Mouse (Mus musculus): ENCODE measurements at regions not wholly inside any gene's neighbourhood (a gene's known extent, or its start where the extent isn't known, plus 50 kb on each side); places are given as distances from the start of the nearest gene placed in this dataset.

DNA sequence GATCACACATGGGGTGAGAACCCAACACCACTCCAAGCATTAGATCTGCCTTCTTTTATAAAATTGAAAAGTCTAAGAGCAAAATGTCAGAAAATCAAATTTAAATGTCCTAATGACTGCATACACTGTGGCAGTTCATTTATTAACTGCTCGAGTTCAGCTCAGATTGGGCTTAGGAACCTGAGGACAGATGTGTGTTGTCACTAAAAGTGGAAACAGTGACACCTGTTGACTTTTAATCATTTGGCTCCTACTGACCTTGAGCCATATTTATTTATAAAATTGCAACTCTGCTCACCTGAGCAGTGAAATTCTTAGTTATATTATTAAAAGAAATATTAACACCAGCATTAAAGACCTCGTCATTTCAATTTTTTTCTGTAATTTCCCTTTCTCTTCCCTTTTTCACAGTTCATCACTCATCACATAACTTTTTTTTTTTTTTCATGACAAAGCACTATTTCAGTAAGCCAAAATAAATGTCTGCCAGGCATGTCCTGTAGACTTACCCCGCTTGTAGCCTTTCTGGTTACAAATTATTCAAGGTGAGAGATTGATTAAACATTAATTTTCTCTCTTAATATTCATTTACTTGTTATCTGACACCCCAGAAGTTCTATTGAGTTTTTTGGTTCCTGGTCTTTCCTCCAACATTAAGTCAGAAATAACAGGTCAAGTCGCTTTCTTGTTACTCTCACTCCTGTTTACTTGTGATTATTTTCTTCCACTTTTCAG, 274.2 kb upstream of the Tet2 start:
- in situ Hi-C loops (cut with MboI, MseI): no loop called here

GRCm38 (mm10) chr3:133833739-133834391, 288.9 kb upstream of the Tet2 start:
- in situ Hi-C loops (cut with MboI, MseI): no loop called here

GRCm38 (mm10) chr3:133834459-133834858, 289.5 kb upstream of the Tet2 start:
- in situ Hi-C loops (cut with MboI, MseI): no loop called here

DNA sequence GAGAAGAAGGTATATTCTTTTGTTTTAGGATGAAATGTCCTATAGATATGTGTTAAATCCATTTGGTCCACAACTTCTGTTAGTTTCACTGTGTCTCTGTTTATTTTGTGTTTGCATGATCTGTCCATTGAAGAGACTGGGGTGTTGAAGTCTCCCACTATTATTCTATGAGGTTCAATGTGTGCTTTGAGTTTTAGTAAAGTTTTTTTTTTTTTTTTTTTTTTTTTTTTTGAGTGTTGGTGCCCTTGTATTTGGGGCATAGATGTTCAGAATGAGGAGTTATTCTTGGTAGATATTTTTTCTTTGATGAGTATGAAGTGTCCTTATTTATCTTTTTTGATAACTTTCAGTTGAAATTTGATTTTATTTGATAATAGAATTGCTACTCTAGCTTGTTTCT, 301.4 kb upstream of the Tet2 start:
- in situ Hi-C loops (cut with MboI, MseI): no loop called here

DNA sequence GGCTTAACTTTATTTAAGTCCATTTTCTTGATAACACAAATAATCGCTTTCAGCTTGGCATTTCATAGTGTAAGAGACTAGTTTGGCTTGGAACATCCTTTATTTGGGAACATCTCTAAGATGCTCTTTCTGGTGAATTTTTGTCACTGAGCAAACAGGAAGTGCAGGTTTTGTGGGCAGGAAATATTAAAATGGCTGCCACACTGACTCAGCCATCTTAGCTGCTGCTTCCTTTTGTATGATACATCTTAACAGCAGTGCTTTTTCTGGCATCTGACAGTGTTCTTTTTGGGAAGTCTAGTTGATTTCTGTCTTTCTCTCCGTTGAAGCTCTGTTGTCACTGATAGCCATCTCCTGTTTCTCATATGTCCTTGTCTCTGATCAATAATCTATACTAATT, 329.4 kb upstream of the Tet2 start:
- in situ Hi-C loops (cut with MboI, MseI): no loop called here

DNA sequence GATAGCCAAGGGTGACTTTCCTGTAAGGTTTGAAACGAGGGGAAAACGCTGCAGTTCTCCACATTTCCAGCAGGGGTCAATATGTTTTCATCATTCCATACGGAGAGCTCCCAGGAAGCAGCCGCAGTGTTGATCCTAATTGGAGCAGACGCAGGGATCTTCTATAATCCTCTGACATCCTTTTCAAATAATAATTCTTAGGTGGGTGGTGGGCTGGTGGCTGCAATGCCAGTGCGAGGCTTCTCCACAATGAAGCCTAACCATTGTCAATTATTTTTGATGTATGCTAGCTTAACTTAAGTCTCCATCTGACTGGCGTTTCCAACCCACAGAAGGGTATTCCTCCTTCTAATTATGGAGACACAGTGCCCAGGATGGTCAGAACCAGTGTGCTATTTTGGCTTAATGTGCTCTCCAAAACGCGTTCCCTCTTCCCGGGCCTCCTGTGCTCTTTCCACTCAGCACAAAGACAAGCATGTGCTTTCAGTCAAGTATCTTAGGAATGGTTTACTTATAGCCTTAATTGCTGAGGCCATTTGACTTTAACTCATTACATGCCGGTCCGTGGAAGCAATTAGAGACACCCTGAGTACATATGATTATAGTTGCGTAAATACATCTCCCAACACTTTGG, 331.6 kb upstream of the Tet2 start:
- in situ Hi-C loops (cut with MboI, MseI): no loop called here

GRCm38 (mm10) chr3:133877310-133877709, 332.4 kb upstream of the Tet2 start:
- in situ Hi-C loops (cut with MboI, MseI): no loop called here

DNA sequence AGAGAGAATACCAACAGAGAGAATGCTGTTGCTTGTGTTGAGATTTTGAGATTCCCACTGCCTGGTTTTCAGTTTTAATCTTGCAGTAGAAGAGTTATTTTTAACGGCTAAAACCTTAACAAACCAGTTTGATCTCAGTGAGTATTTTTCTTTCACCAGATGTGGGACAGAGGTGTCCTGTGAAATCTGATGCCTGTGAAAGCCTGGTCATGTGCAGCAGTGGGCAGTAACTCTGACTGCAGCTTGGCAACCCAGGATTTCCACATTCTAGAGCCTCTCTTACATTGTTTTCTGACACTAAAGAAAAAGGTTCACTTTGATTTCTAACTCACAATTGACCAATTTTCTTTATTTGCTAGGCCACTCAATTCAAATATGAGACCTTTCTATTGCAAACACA, 335.7 kb upstream of the Tet2 start:
- in situ Hi-C loops (cut with MboI, MseI): no loop called here

GRCm38 (mm10) chr3:133901931-133902330, 334.4 kb upstream of the Cxxc4 start:
- in situ Hi-C loops (cut with MboI, MseI): no loop called here

GRCm38 (mm10) chr3:133922200-133922599, 314.1 kb upstream of the Cxxc4 start:
- in situ Hi-C loops (cut with MboI, MseI): no loop called here

GRCm38 (mm10) chr3:133965322-133965721, 271.0 kb upstream of the Cxxc4 start:
- in situ Hi-C loops (cut with MboI, MseI): loop anchor here (10.0 kb wide), 1 partner anchor 739 kb away; no protein-coding TSS in a partner anchor

DNA sequence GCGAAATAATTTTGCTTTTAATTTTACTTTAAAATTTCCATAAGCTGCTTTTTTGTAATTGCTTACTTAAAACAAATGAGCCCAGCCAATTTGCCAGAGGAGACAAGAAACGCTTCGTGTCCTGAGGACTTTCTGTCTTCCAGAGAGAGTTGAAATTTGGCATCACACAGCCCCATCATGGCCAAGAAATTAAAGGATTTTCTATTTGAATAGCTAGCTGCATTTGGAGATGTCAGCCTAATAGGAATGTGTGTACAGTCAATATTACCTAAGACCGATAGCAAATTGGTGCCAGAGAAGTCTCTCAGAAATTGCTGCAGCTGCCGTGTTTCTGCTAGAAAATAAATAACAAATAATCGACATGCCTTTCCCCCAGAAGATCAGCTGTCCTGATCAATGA, 268.1 kb upstream of the Cxxc4 start:
- in situ Hi-C loops (cut with MboI, MseI): loop anchor here (10.0 kb wide), 1 partner anchor 737 kb away; no protein-coding TSS in a partner anchor

DNA sequence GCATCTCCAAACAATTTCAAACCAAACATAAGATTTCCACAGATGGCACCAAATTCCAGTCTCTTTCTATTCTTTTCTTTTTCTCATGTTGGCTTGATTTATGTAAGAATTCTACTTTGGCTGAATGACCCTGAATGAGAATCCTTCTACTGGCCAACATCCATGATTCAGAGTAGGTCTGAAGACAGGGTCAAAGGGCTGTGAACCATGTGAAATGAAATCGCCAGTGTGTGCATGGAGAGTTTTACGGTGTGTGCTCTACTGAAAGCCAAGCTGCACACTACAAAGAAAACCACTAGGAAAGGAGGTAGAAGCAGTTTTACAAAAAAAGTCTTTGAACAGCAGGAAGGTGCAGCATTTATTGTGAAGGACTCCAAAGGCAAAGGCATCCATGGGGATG, 263.5 kb upstream of the Cxxc4 start:
- in situ Hi-C loops (cut with MboI, MseI): no loop called here

- in situ Hi-C loops (cut with MboI, MseI): no loop called here
Measured at GRCm38 (mm10) chr3:133987681-133988080, 248.6 kb upstream of the Cxxc4 start.

- in situ Hi-C loops (cut with MboI, MseI): no loop called here
Measured at GRCm38 (mm10) chr3:133993971-133994370, 242.3 kb upstream of the Cxxc4 start.

DNA sequence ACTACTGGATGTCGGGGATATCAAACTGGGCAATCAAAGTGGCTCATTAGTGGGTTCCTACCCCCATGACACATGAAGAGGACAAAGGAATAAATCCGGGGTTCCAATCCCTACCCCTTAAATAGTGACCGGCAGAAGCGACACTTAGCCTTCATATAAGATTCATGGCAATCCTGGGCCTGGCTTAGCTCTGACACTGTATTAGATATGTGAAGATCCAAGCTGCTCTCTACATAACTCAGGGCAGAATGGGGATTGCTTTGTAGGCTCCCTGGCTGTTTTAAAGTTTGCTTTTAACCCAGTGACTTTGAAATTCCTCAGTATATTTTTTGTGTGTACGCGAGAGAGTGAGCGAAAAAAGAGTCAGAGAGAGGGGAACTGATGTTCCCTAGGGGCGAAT, 236.3 kb upstream of the Cxxc4 start:
- in situ Hi-C loops (cut with MboI, MseI): no loop called here

DNA sequence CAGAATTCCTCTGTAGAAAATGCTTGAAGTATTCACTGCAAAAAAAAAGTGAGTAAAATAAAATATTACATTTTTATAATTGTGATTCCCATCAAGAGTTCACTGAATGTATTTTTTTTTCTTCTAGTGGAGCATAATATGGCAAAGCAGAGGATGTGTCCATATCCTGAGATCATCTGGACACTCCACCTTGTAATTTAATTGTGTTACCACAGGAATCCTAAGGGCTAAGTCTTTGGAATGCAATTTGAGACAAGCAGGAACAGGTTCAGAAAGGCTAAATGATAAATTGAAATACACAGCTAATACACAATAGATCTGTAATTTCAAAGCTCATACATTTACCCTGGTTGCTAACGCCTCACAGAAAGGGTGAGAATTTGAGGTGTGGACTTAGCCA, 235.7 kb upstream of the Cxxc4 start:
- in situ Hi-C loops (cut with MboI, MseI): no loop called here

GRCm38 (mm10) chr3:134014805-134015204, 221.5 kb upstream of the Cxxc4 start:
- in situ Hi-C loops (cut with MboI, MseI): loop anchor here (10.0 kb wide), 1 partner anchor 1040 kb away; no protein-coding TSS in a partner anchor

- in situ Hi-C loops (cut with MboI, MseI): loop anchor here (10.0 kb wide), 1 partner anchor 1039 kb away; no protein-coding TSS in a partner anchor
Measured at GRCm38 (mm10) chr3:134015412-134015811, 220.9 kb upstream of the Cxxc4 start.

DNA sequence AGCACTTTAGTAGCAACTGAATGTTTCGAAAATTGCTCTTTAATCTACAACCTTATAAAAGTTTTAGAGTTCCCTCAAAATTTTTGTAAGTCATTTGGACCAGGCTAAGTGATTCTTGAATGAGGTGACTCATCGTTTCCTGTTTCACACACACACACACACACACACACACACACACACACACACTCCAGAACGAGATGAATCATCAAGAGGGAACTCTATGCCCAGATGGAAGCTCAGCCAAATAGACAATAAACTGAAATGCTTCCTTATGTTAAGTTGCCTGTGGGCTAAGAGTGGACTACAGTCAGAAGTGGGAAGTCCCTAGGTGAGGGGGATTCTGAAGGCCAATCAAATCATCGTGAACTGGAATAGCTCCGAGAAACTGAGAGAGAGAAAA, 202.4 kb upstream of the Cxxc4 start:
- in situ Hi-C loops (cut with MboI, MseI): no loop called here

- in situ Hi-C loops (cut with MboI, MseI): no loop called here
Measured at GRCm38 (mm10) chr3:134036310-134036934, 199.9 kb upstream of the Cxxc4 start.

DNA sequence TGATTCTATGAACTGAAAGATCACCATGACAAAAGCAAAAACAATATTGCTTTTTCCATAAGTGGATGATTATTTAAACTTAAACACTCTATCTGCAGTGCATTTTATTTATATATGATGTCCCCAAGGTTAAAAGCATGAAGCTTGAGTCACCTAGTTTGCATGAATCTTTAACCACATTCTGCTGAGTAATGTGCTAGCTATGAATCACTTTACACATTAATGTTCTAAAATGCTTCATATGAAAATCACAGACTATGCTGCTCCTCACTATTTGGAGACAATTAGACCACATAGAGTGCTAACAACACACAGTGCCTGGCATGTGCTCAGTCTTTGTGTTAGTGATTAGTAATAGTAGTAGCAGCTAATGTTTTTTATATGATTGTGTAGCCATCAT, 185.6 kb upstream of the Cxxc4 start:
- in situ Hi-C loops (cut with MboI, MseI): no loop called here
